Mouse (Mus musculus) heart, embryonic 10.5 days (tissue): ENCODE measurements at regions not wholly inside any gene's neighbourhood (a gene's known extent, or its start where the extent isn't known, plus 50 kb on each side); places are given as distances from the start of the nearest gene placed in this dataset.

Source experiments
- DNase-seq: peaks from one replicate; pipeline ENCODE4 v3.0.0-alpha.2; 2017; ENCODE audit warnings: low spot score
- H3K27ac ChIP-seq: fragments of 300-500 bp; sonication (generic); 2 replicates; pipeline ENCODE4 v1.5.1; 2016; ENCODE audit warnings: mild to moderate bottlenecking
- H3K27me3 ChIP-seq: fragments of 300-500 bp; sonication (generic); 2 replicates; pipeline ENCODE4 v1.6.1; 2016; ENCODE audit warnings: mild to moderate bottlenecking; ENCODE audit not compliant: poor library complexity, insufficient read depth, severe bottlenecking
- H3K36me3 ChIP-seq: fragments of 300-500 bp; sonication (generic); 2 replicates; pipeline ENCODE4 v1.6.1; 2016; ENCODE audit warnings: mild to moderate bottlenecking, moderate library complexity
- H3K4me1 ChIP-seq: fragments of 300-500 bp; sonication (generic); 2 replicates; pipeline ENCODE4 v1.6.1; 2016; ENCODE audit warnings: mild to moderate bottlenecking
- H3K4me3 ChIP-seq: fragments of 300-500 bp; sonication (generic); 2 replicates; pipeline ENCODE4 v1.5.1; 2016; ENCODE audit warnings: mild to moderate bottlenecking, moderate library complexity
- H3K9me3 ChIP-seq: fragments of 300-500 bp; sonication (generic); 2 replicates; pipeline ENCODE4 v1.6.1; 2016; ENCODE audit warnings: mild to moderate bottlenecking, moderate library complexity
- WGBS: fragments of 180-500 bp; shearing (Covaris S2); methylation state at CpG from one replicate; pipeline ENCODE4 v1.1.7; 2016; 5-methylcytosine and 5-hydroxymethylcytosine counted together

DNA sequence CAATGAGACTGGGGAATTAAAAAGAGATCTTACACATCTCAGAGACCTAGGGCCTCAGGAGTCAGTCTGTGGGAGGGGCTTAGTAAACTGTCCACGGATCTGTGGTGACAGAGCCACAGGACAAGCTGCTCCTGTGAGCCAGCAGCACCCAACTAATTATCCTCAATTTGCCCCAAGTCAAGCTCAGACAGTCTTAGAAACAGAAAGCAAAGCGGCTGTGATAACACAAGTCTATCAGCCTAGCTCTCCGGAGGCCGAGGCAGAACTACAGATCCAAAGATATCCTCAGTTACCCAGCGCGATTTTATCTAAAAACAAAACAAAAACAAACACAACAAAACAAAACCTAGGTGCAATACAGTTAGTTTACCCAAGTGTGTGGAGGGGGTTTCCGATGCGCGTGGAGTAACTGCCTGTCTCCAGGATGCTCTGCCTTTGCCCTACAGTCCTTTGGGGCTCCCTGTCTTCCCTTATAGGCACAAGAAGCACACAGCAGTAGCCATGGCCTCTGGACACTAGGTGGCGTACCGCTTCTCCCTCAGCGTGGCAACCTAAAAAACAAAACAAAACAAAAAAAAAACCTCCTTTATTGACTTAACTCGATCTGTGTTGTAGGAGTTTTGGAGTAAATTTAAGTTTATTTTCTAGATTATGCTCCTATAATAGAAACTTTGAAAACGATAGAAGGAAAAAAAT is 54.7 kb upstream of the Cand1 start:
- H3K27me3 ChIP-seq, result no peaks in the 10 kb centered on the region
- peak overlapping the region; percentile 22; the same call in 1 of the 2 replicates for H3K4me3 ChIP-seq
- H3K9me3 ChIP-seq, result no peaks in the 10 kb centered on the region
- no peak overlapping the region for H3K27ac ChIP-seq
- no peaks in the 10 kb centered on the region for H3K4me1 ChIP-seq
- WGBS, result 44% methylated on average over 14 of the region's 14 CpGs
- no peak for DNase-seq
- H3K36me3 ChIP-seq, result no peaks in the 10 kb centered on the region

DNA sequence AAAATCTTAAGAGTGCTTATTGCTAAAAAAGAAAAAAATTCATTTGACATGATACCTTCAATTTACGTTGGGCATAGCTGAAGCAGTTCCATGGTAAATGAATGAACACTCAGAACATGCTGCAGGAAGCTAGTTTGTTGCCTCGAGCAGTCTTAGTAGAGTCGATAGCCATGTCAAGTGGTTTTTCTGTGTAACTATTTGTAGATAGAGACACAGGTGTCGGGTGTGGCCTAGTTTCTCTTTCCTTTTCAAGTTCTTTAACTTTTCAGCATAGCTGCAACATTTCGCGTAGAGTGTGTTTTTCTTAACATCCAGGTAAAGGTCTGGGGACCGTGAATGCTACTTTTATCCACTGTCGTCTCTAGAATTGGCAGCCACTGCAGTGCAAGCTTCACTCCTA is 53.5 kb upstream of the Cand1 start:
- Histone ChIP-seq H3K27ac (no peak overlapping the region), H3K4me1 (no peaks in the 10 kb centered on the region), H3K9me3 (no peaks in the 10 kb centered on the region), H3K36me3 (no peaks in the 10 kb centered on the region), H3K4me3 (no peak overlapping the region), H3K27me3 (no peaks in the 10 kb centered on the region)
- 90% methylated on average over 8 of the region's 8 CpGs for WGBS
- no peak for DNase-seq
